Mouse (Mus musculus) gastrocnemius, postnatal 10 days (tissue): ENCODE data around the gene Cers2. TPM values are rescaled to one million over a fixed set of nuclear protein-coding genes. Genes with fewer than 3 reads are reported as not detected.

Source experiments
- total RNA-seq, 2 experiments: library from RNA; stranded (reverse); gene quantifications; 2 replicates each; pipeline ENCODE4 v1.2.3; 2021

Gene Cers2
- total RNA-seq, 2 experiments from 2014 or later: 42.6 to 51.9 TPM

Other genes starting within 250 kb of the Cers2 start
- gene Pip5k1a, start 207.9 kb upstream of the Cers2 start, total RNA-seq: 10 to 100 TPM; 20.1 to 22.8 TPM
- 10 to 100 TPM; 41.0 to 49.1 TPM for gene Vps72, start 203.8 kb upstream of the Cers2 start, total RNA-seq
- 100 to 1,000 TPM; 423 to 469 TPM for gene Tmod4, start 190.3 kb upstream of the Cers2 start, total RNA-seq
- gene Scnm1, start 180.8 kb upstream of the Cers2 start, total RNA-seq: 10 to 100 TPM; 35.5 to 40.8 TPM
- gene Lysmd1, start 180.7 kb upstream of the Cers2 start, total RNA-seq: 1 to 10 TPM; 6.0 to 6.7 TPM
- 1 to 10 TPM; 1.8 to 2.3 TPM for gene Tnfaip8l2, start 172.4 kb upstream of the Cers2 start, total RNA-seq
- gene Sema6c, start 154.3 kb upstream of the Cers2 start, total RNA-seq: 100 to 1,000 TPM; 103 to 123 TPM
- gene Gabpb2, start 96.9 kb upstream of the Cers2 start, total RNA-seq: 10 to 100 TPM in 1 of 2 experiments, 1 to 10 TPM in 1; 9.4 to 12.4 TPM
- gene Cdc42se1, start 86.1 kb upstream of the Cers2 start, total RNA-seq: 10 to 100 TPM; 26.2 to 35.0 TPM
- 10 to 100 TPM; 39.8 to 44.8 TPM for gene Mllt11, start 82.6 kb upstream of the Cers2 start, total RNA-seq
- under 1 TPM in 1 of 2 experiments, not detected in 1; 0.20 TPM for gene Gm128, start 73.2 kb upstream of the Cers2 start, total RNA-seq
- not detected for gene Bnipl, start 63.6 kb upstream of the Cers2 start, total RNA-seq
- gene Mindy1, start 33.4 kb upstream of the Cers2 start, total RNA-seq: 10 to 100 TPM; 19.8 to 21.7 TPM
- gene Prune1, start 32.7 kb upstream of the Cers2 start, total RNA-seq: 10 to 100 TPM; 38.1 to 46.8 TPM
- gene Anxa9, start 7.6 kb upstream of the Cers2 start, total RNA-seq: under 1 TPM; 0.27 to 0.63 TPM
- gene Setdb1, start 42.4 kb downstream of the Cers2 start, total RNA-seq: 10 to 100 TPM; 12.6 to 17.2 TPM
- gene 4930558C23Rik, start 88.0 kb downstream of the Cers2 start, total RNA-seq: not detected
- 10 to 100 TPM; 43.7 to 55.6 TPM for gene Arnt, start 119.6 kb downstream of the Cers2 start, total RNA-seq
- gene Ctsk, start 184.5 kb downstream of the Cers2 start, total RNA-seq: 100 to 1,000 TPM in 1 of 2 experiments, 10 to 100 TPM in 1; 31.4 to 178 TPM
- 1 to 10 TPM; 5.1 to 6.8 TPM for gene Ctss, start 212.0 kb downstream of the Cers2 start, total RNA-seq
- gene Hormad1, start 244.9 kb downstream of the Cers2 start, total RNA-seq: not detected